Mouse (Mus musculus) B cell, adult 62 days (primary cell): ENCODE results near the gene Osbpl10. TPM values are rescaled to one million over a fixed set of nuclear protein-coding genes. Genes with fewer than 3 reads are reported as not detected.

Experiments
- total RNA-seq: library from RNA; stranded (reverse); gene quantifications from 4 replicates; pipeline ENCODE4 v1.2.4, GENCODE M21; 2023

Gene Osbpl10
- not detected in 4 replicates for total RNA-seq

GRCm38 (mm10) chr9:114978281-114979111 is at the start of gene Osbpl10:
Osbpl10 (plus strand) TSS chr9:114978569.

DNA sequence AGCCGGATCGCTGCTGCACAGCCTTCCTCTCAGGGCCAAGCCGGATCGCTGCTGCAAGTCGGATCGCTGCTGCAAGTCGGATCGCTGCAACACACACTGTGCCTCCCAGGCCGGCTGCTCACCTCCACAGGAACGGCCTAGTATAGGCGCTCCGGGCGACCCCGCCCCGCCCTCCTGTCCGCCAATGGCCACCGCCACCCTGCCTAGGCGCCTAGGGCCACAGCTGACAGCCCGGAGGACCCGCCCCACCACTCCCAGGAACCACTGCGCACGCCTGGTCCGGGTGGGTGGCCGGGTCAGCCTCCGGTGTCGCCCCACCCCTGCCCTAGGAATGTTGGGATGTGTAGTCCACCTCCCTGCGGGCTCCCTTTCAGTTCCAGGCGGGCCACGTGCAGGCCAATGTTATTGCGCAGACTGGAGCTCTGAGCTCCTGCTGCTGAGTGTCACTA is 44.6 kb upstream of the Osbpl10 start, which contains the start of gene Gpd1l:
Gene Gpd1l (minus strand): TSS at position 265 of the 449 bp plus-strand sequence.

DNA sequence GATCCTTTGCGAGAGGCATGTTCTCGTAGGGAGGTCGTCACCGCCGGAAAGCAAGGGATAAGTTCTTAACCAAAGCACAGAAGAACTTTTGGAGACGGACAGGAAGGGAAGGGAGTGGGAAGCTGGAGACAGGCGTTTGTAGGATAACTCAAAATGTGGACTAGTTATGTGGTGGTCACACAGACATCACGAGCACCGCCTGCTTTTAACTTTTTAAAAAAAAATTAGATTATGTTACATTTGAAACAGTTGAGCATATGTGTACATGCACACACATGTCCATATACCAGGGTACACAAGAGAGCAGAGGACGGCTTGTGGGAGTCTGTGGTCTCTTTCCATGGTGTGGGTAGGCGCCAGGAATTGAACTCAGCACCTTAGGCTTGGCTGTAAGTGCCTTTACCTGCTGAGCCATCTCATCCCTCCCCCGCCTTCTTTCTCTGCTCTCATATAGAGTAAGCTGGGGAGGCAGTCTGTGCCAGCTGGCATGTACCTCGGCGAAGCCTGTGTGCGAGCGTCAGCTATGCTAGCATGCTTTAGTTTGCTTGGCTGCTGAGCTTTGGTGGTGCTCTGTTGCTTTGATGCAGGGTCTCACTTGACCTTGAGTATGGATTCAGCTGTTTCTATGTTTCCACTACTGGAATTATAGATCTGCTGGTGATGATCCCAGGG is 4.5 kb downstream of the Osbpl10 start, which contains the start of gene Rps27rt:
Gene Rps27rt (minus strand): TSS at position 51 of the 672 bp plus-strand sequence.

Other genes starting within 250 kb of the Osbpl10 start
- gene Cmtm6, start 247.5 kb upstream of the Osbpl10 start, total RNA-seq, result 91.0 to 99.5 TPM (median 95.7 TPM) in 4 replicates
- 140 to 150 TPM (median 147 TPM) in 4 replicates for gene Cmtm7, start 196.7 kb upstream of the Osbpl10 start, total RNA-seq
- gene Cmtm8, start 134.4 kb upstream of the Osbpl10 start, total RNA-seq, result 0.76 to 2.3 TPM (median 1.2 TPM) in 4 replicates
- 57.5 to 67.6 TPM (median 64.0 TPM) in 4 replicates for gene Gpd1l, start 44.6 kb upstream of the Osbpl10 start, total RNA-seq
- 161 to 212 TPM (median 163 TPM) in 4 replicates for gene Rps27rt, start 4.2 kb downstream of the Osbpl10 start, total RNA-seq